Mouse (Mus musculus) CH12.LX (cell line): ENCODE measurements at regions not wholly inside any gene's neighbourhood (a gene's known extent, or its start where the extent isn't known, plus 50 kb on each side); places are given as distances from the start of the nearest gene placed in this dataset.

Source experiments
- CHD2 ChIP-seq: IDR thresholded peaks from 2 replicates; pipeline ENCODE4 v1.6.1; 2011; ENCODE audit warnings: low read length, improper control_type of control experiment
- EP300 ChIP-seq: IDR thresholded peaks from 2 replicates; pipeline ENCODE4 v1.6.1; 2011; ENCODE audit warnings: low read length, improper control_type of control experiment

- TF ChIP-seq CHD2 (no peak), EP300 (peak; percentile 36; the same call in 1 of the 2 replicates)
Observed at GRCm38 (mm10) chr2:71622532-71623099, 76.1 kb upstream of the Dlx2 start.
